Mouse (Mus musculus): ENCODE measurements around the gene Syne4. TPM values are rescaled to one million over a fixed set of nuclear protein-coding genes. Genes with fewer than 3 reads are reported as not detected.
A peak's percentile ranks its signal among the peaks of the same experiment; 100 is the strongest.

Syne4 gene
- total and polyA plus RNA-seq, 3 experiments = 0.26 to 5.3 (median 0.50) TPM

- Histone ChIP-seq H3K4me1 (ENCODE audit: control insufficient read depth, insufficient read depth, low read length) (peaks cover 5% of the 10 kb centered on the region; the same call in 1 of the 2 replicates), H3K9ac (ENCODE audit: low read depth, low read length) (peak within 1 kb of the TSS; percentile 33), H3K79me2 (replicated peaks; ENCODE audit: control insufficient read depth, insufficient read depth, low read length) (no peaks in the 10 kb centered on the region), H3K27me3 (ENCODE audit: control insufficient read depth, insufficient read depth, low read length) (no peaks in the 10 kb centered on the region), H3K4me3 (peak within 1 kb of the TSS; percentile 36), H3K36me3 (ENCODE audit: control insufficient read depth, insufficient read depth, low read length) (no peaks in the 10 kb centered on the region), H3K27ac (peak within 1 kb of the TSS; percentile 55)
- intact Hi-C loops (cut with DNase I) = no loop called here
- TF ChIP-seq CTCF (IDR thresholded peaks at IDR 0.05) (no peak), EP300 (IDR thresholded peaks at IDR 0.05; ENCODE audit: insufficient read depth, low read depth, low read length) (no peak), POLR2A (IDR thresholded peaks at IDR 0.05; ENCODE audit: insufficient read depth, low read depth, low read length) (peak; percentile 78)
- WGBS = 11% methylated on average over 35 of the region's 35 CpGs
- DNase-seq = peak; percentile 73 to 81
Observed at GRCm38 (mm10) chr7:30291215-30292131, 23.1 kb upstream of the Syne4 start, which contains the start of gene Clip3. Clip3 (plus strand) TSS chr7:30291728.

DNA sequence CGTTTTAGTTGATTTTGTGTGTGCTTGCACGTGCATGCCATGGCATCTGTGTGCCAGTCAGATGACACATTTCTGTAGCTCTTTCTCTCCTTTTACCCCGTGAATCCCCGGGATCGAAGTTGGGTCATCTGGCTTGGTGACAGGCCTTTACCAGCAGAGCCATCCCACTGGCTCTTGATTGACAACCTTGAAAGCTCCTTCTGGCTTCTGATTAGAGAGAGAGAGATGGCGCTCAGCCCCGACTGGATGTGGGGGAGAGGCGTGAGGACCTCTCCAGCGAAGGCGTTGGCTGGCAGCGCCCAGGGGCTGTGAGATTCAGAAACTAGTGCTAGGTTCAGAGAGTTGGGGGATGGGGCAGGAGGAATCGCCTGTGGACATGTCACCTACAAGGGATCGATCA, 20.8 kb upstream of the Syne4 start:
- Histone ChIP-seq H3K27me3 (ENCODE audit: control insufficient read depth, insufficient read depth, low read length) (no peaks in the 10 kb centered on the region), H3K36me3 (ENCODE audit: control insufficient read depth, insufficient read depth, low read length) (no peaks in the 10 kb centered on the region), H3K79me2 (replicated peaks; ENCODE audit: control insufficient read depth, insufficient read depth, low read length) (no peaks in the 10 kb centered on the region), H3K27ac (no peak overlapping the region), H3K9ac (ENCODE audit: low read depth, low read length) (no peak overlapping the region), H3K4me3 (no peak overlapping the region), H3K4me1 (ENCODE audit: control insufficient read depth, insufficient read depth, low read length) (peaks cover 5% of the 10 kb centered on the region; the same call in 1 of the 2 replicates)
- intact Hi-C loops (cut with DNase I) = no loop called here
- no peak for TF ChIP-seq CTCF (IDR thresholded peaks at IDR 0.05)
- TF ChIP-seq EP300 (IDR thresholded peaks at IDR 0.05; ENCODE audit: insufficient read depth, low read depth, low read length) = no peak
- no peak for TF ChIP-seq POLR2A (IDR thresholded peaks at IDR 0.05; ENCODE audit: insufficient read depth, low read depth, low read length)
- DNase-seq = no peak
- 57% methylated on average over 13 of the region's 13 CpGs for WGBS

DNA sequence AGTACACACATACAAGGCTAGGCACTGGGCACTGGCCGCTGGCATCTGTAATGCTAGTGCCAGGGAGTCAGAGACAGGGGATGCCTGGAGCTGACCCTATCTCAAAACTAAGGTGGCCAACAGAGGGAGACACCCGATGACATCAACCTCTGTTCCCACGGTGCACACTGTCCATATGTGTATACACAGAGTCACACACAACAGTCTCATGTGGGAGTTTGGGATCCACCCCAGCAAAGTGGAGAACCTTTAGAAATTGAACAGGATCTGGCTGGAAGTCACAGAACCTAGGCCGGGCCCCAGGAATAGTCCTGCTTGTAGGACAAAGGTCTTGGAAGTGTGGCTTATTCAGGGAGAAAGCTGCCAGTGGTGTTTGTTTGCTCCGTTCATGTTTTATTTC, 20.3 kb upstream of the Syne4 start:
- peaks cover 5% of the 10 kb centered on the region; the same call in 1 of the 2 replicates for H3K4me1 ChIP-seq (ENCODE audit: control insufficient read depth, insufficient read depth, low read length)
- intact Hi-C loops (cut with DNase I) = no loop called here
- WGBS = 60% methylated on average over 5 of the region's 5 CpGs
- H3K4me3 ChIP-seq = no peak overlapping the region
- no peaks in the 10 kb centered on the region for H3K79me2 ChIP-seq (replicated peaks; ENCODE audit: control insufficient read depth, insufficient read depth, low read length)
- DNase-seq = no peak
- no peak overlapping the region for H3K9ac ChIP-seq (ENCODE audit: low read depth, low read length)
- no peaks in the 10 kb centered on the region for H3K27me3 ChIP-seq (ENCODE audit: control insufficient read depth, insufficient read depth, low read length)
- H3K27ac ChIP-seq = no peak overlapping the region
- no peak for TF ChIP-seq CTCF (IDR thresholded peaks at IDR 0.05)
- TF ChIP-seq POLR2A (IDR thresholded peaks at IDR 0.05; ENCODE audit: insufficient read depth, low read depth, low read length) = no peak
- TF ChIP-seq EP300 (IDR thresholded peaks at IDR 0.05; ENCODE audit: insufficient read depth, low read depth, low read length) = no peak
- no peaks in the 10 kb centered on the region for H3K36me3 ChIP-seq (ENCODE audit: control insufficient read depth, insufficient read depth, low read length)

GRCm38 (mm10) chr7:30295103-30295502, 19.5 kb upstream of the Syne4 start:
- Histone ChIP-seq H3K79me2 (replicated peaks; ENCODE audit: control insufficient read depth, insufficient read depth, low read length) (no peaks in the 10 kb centered on the region), H3K9ac (ENCODE audit: low read depth, low read length) (no peak overlapping the region), H3K4me1 (ENCODE audit: control insufficient read depth, insufficient read depth, low read length) (peaks cover 5% of the 10 kb centered on the region; the same call in 1 of the 2 replicates), H3K36me3 (ENCODE audit: control insufficient read depth, insufficient read depth, low read length) (no peaks in the 10 kb centered on the region), H3K27me3 (ENCODE audit: control insufficient read depth, insufficient read depth, low read length) (no peaks in the 10 kb centered on the region), H3K4me3 (no peak overlapping the region), H3K27ac (no peak overlapping the region)
- intact Hi-C loops (cut with DNase I) = no loop called here
- peak; percentile 55 to 68 for DNase-seq
- WGBS = 28% methylated on average over 10 of the region's 10 CpGs
- no peak for TF ChIP-seq CTCF (IDR thresholded peaks at IDR 0.05)
- TF ChIP-seq EP300 (IDR thresholded peaks at IDR 0.05; ENCODE audit: insufficient read depth, low read depth, low read length) = no peak
- no peak for TF ChIP-seq POLR2A (IDR thresholded peaks at IDR 0.05; ENCODE audit: insufficient read depth, low read depth, low read length)

DNA sequence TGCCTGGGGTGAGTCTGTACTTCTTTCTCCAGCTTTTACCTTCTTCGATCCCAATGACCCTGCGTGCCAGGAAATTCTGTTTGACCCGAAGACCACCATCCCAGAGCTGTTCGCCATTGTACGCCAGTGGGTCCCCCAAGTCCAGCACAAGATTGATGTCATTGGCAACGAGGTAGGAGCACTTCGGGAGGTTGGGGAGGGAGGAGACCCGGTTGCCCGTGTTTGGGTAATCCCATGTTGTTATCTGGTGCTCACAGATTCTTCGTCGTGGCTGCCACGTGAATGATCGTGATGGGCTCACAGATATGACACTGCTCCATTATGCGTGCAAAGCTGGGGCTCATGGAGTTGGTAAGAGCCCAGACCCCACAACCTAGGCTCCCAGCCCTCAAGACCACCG, 17.8 kb upstream of the Syne4 start:
- H3K4me1 ChIP-seq (ENCODE audit: control insufficient read depth, insufficient read depth, low read length) = peaks cover 3% of the 10 kb centered on the region; the same call in 1 of the 2 replicates
- 88% methylated on average over 15 of the region's 15 CpGs for WGBS
- no peak for DNase-seq
- no peaks in the 10 kb centered on the region for H3K27me3 ChIP-seq (ENCODE audit: control insufficient read depth, insufficient read depth, low read length)
- no peaks in the 10 kb centered on the region for H3K36me3 ChIP-seq (ENCODE audit: control insufficient read depth, insufficient read depth, low read length)
- no peaks in the 10 kb centered on the region for H3K79me2 ChIP-seq (replicated peaks; ENCODE audit: control insufficient read depth, insufficient read depth, low read length)
- no peak for TF ChIP-seq EP300 (IDR thresholded peaks at IDR 0.05; ENCODE audit: insufficient read depth, low read depth, low read length)
- TF ChIP-seq POLR2A (IDR thresholded peaks at IDR 0.05; ENCODE audit: insufficient read depth, low read depth, low read length) = no peak
- TF ChIP-seq CTCF (IDR thresholded peaks at IDR 0.05) = no peak
- intact Hi-C loops (cut with DNase I) = no loop called here
- no peak overlapping the region for H3K9ac ChIP-seq (ENCODE audit: low read depth, low read length)
- H3K27ac ChIP-seq = no peak overlapping the region
- H3K4me3 ChIP-seq = no peak overlapping the region

- 77% methylated on average over 16 of the region's 16 CpGs for WGBS
Observed at GRCm38 (mm10) chr7:30297266-30297665, 17.3 kb upstream of the Syne4 start.

More at GRCm38 (mm10) chr7:30297266-30297665, 17.3 kb upstream of the Syne4 start:
- no peak for DNase-seq
- Histone ChIP-seq H3K27ac (no peak overlapping the region), H3K4me3 (no peak overlapping the region), H3K79me2 (replicated peaks; ENCODE audit: control insufficient read depth, insufficient read depth, low read length) (no peaks in the 10 kb centered on the region), H3K4me1 (ENCODE audit: control insufficient read depth, insufficient read depth, low read length) (peaks cover 3% of the 10 kb centered on the region; the same call in 1 of the 2 replicates), H3K9ac (ENCODE audit: low read depth, low read length) (no peak overlapping the region), H3K36me3 (ENCODE audit: control insufficient read depth, insufficient read depth, low read length) (no peaks in the 10 kb centered on the region), H3K27me3 (ENCODE audit: control insufficient read depth, insufficient read depth, low read length) (no peaks in the 10 kb centered on the region)
- intact Hi-C loops (cut with DNase I) = no loop called here
- no peak for TF ChIP-seq POLR2A (IDR thresholded peaks at IDR 0.05; ENCODE audit: insufficient read depth, low read depth, low read length)
- no peak for TF ChIP-seq EP300 (IDR thresholded peaks at IDR 0.05; ENCODE audit: insufficient read depth, low read depth, low read length)
- TF ChIP-seq CTCF (IDR thresholded peaks at IDR 0.05) = no peak
